Comparison of ENCODE assay signal across 9 mouse cellular contexts in the genomic region with DNA sequence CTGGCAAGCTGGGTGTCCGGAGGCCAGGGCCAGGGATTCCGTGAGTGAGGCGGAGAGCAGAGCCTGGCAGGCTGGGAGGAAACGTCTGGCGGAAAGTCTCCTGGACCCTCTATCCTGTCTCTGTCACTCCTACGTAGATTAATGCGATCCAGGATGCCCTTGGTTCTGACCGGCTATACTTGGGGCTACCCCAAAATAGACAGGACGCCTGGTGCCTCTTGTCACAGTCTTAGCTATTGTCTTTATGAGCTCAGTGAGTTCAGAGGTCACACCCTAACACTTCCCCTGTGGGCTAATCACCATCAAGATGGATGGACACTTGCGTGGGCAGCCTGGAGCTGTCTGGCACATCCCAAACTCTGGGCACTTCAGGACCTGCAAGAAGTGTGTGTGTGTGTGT.
DNase-seq lines count a peak whose midpoint lies in the region; ATAC-seq and TF ChIP-seq lines count a peak whose summit lies in the region.
"Had no signal": no experiment of that assay in that cellular context is flagged by ENCODE, and none has a peak within 500 bp of the region (broad histone marks: within the 10 kb centered on the region; RNA-seq: fewer than 3 reads in every experiment).

No protein-coding gene starts in this region.

- no peaks in the 10 kb centered on the region for H3K9me3 ChIP-seq in heart, postnatal 0 days (replicated peaks; ENCODE audit: control insufficient read depth, low read length)

- WGBS in heart, postnatal 0 days: 43% methylated on average over 10 of the region's 10 CpGs
- 74% methylated on average over 10 of the region's 10 CpGs for WGBS in cerebellum, adult 2 months

- no peak for TF ChIP-seq CTCF in heart, postnatal 0 days (IDR thresholded peaks at IDR 0.05; ENCODE audit: low read depth)
- no peak for TF ChIP-seq CTCF in cerebellum, adult 2 months (IDR thresholded peaks at IDR 0.05; ENCODE audit: borderline replicate concordance, insufficient read depth, low read depth, low read length)

- TF ChIP-seq EP300 in heart, postnatal 0 days (IDR thresholded peaks at IDR 0.05; ENCODE audit: low read depth): peak; percentile 40; the same call in 1 of the 2 replicates

- H3K36me3 ChIP-seq in heart, postnatal 0 days (replicated peaks; ENCODE audit: control insufficient read depth, insufficient read depth, low read length): no peaks in the 10 kb centered on the region

- H3K27ac ChIP-seq in heart, postnatal 0 days (ENCODE audit: low read depth): no peak overlapping the region
- no peak overlapping the region for H3K27ac ChIP-seq in cerebellum, adult 2 months (ENCODE audit: insufficient read depth, low read length)

- no peak overlapping the region for H3K4me2 ChIP-seq in heart, postnatal 0 days (ENCODE audit: low read depth, low read length)

- H3K9ac ChIP-seq in heart, postnatal 0 days (replicated peaks; ENCODE audit: low read depth, low read length): no peak overlapping the region

- TF ChIP-seq POLR2A in cerebellum, adult 2 months (IDR thresholded peaks at IDR 0.05; ENCODE audit: borderline replicate concordance, insufficient read depth, low read length): no peak

- H3K27me3 ChIP-seq in heart, postnatal 0 days (ENCODE audit: control insufficient read depth, insufficient read depth, low read length): no peaks in the 10 kb centered on the region
- H3K27me3 ChIP-seq in cerebellum, adult 2 months (ENCODE audit: control insufficient read depth, insufficient read depth, low read length): no peaks in the 10 kb centered on the region; the same call in 1 of the 2 replicates

- H3K4me3 ChIP-seq in heart, postnatal 0 days (ENCODE audit: low read depth, low read length): no peak overlapping the region
- no peak overlapping the region for H3K4me3 ChIP-seq in cerebellum, adult 2 months (replicated peaks; ENCODE audit: insufficient read depth, low read depth, low read length)

- DNase-seq in embryo, embryonic 10 days (ENCODE audit: low spot score): peak; percentile 17
- no peak for DNase-seq in embryo, embryonic 11 days
- DNase-seq in adrenal gland, postnatal 25 days: peak; percentile 31
- DNase-seq in heart, postnatal 0 days (ENCODE audit: low spot score): peak; percentile 53
- DNase-seq in liver: peak; percentile 13
- no peak for DNase-seq in cerebellum, adult 8-10 months
- no peak for DNase-seq in testis, postnatal 10 days (ENCODE audit: low spot score)
- no peak for DNase-seq in cerebellum, adult 2 months

- ATAC-seq in heart, postnatal 0 days (ENCODE audit: insufficient read depth, low read depth): peak; percentile 68
- ATAC-seq: activated CD4-positive, CD25-positive, alpha-beta regulatory T cell, adult 4 months had no signal

- H3K4me1 ChIP-seq in heart, postnatal 0 days (ENCODE audit: control insufficient read depth, insufficient read depth): no peaks in the 10 kb centered on the region
- no peaks in the 10 kb centered on the region for H3K4me1 ChIP-seq in cerebellum, adult 2 months (ENCODE audit: control insufficient read depth, insufficient read depth, low read length)

Comparison
In these comparisons a context has a peak if more than half of its experiments do, and no peak if none do; other contexts are left out.
1. DNase-seq: peak in embryo, embryonic 10 days (single experiment), adrenal gland, postnatal 25 days (single experiment), heart, postnatal 0 days (single experiment) and liver (single experiment); none in embryo, embryonic 11 days (single experiment), cerebellum, adult 8-10 months (single experiment), testis, postnatal 10 days (single experiment) and cerebellum, adult 2 months (0 of 2).